Mouse (Mus musculus): Measurements from ENCODE around the gene Gpd1. TPM values are rescaled to one million over a fixed set of nuclear protein-coding genes. Genes with fewer than 3 reads are reported as not detected.
A peak's percentile ranks its signal among the peaks of the same experiment; 100 is the strongest.
"Not testable (repeated sequence)": the region's sequence is repeated elsewhere in the genome, so short reads cannot be mapped to it uniquely, and the experiment has no call there.

The Gpd1 gene
- total RNA-seq, 2 experiments from 2014 or later, result 415 to 536 TPM

DNA sequence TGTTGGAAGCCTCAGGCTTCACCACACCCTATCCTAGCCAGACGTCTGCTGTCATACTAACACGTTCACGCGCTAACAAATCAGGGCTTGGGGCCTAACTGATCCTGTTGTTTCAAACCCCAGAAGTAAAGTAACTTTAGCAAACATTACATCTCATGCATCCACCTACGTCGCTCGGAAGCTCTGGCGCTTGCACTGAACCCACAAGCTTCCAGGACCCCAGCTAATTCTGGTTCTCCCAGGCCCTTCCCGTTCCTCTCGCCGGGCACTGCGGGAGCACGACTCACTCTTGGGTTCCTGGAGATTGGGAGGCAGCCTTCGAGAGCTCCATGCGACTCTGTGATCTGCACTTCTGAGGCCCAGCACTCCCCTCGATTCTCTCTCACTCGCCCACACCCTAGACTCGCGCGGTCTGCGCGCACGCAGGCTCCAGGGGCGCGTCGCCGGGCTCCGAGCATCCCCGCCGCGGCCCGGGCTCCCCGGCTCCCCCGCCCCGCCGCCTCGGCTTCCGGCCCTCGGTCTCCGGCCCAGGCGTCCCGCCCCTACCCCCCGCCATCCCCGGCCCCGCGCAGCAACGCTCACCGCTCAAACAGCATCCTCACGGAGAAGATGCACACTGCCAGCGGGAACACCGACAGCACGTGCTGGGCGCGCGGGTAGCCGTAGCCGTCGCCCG, 54.4 kb downstream of the Gpd1 start:
- DNase-seq, result peak; percentile 12

DNA sequence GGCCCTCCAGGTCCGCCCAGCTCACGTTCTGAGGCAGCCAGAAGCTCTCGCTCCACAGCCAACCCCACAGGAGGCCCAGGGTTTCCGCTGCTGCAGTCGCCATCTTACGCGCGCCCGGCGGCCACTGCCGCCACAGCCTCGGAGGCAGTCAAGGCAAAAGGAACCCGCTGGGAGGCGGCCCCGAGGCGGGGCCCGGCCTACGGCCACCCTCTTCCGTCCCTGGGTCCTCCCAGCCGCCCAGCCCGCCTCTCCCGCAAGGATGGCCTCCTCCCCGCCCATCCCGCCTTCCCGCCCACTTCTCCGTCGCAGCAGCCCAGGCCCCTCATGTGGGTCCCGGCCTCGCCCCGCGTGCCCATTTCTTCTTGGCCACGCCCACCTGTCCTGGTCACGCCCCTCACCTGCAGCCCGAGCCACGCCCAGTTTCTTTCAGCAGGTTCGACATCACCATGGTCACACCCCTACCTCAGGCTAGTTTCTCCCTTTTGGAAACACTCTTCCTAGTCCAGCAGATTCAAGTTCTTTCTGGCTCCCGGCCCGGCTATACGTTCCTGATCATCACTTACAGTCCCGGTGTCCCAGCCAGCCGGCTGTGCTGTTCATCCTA, 55.1 kb downstream of the Gpd1 start:
- DNase-seq, result peak; percentile 91

DNA sequence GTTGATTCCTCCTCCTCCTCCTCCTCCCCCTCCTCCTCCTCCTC, 55.4 kb downstream of the Gpd1 start, which contains the start of gene Cers5:
TSS of gene Cers5 (minus strand) at position 5 of the 44 bp plus-strand sequence.
- not testable (repeated sequence) for DNase-seq

DNA sequence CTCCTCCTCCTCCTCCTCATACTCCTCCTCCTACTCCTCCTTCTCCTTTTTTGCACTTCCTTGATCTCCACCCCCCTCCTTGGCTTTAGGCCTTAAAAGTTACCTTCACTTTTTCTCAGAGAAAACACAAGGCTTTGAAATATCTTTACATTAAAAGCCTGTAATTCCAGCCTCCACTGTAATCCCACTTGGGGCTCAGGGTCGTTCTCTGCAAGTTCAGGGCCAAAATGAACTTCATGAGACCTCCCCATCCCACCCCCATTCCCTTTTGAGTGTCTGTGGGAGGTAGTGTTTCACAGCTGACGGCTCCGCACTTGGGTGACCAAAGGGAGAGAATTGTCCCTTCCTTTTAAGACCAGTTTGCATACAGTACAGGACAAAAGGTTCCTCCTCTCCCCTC, 55.6 kb downstream of the Gpd1 start:
- no peak for DNase-seq

Other genes starting within 250 kb of the Gpd1 start
- gene Bcdin3d, start 242.8 kb upstream of the Gpd1 start, total RNA-seq (2021), result 1 to 10 TPM; 3.0 to 4.1 TPM
- under 1 TPM; 0.13 to 0.20 TPM for gene Faim2, start 189.3 kb upstream of the Gpd1 start, total RNA-seq (2021)
- not detected for gene Aqp2, start 138.5 kb upstream of the Gpd1 start, total RNA-seq (2021)
- not detected for gene Aqp5, start 126.7 kb upstream of the Gpd1 start, total RNA-seq (2021)
- gene Aqp6, start 116.1 kb upstream of the Gpd1 start, total RNA-seq (2021), result not detected
- gene Racgap1, start 65.9 kb upstream of the Gpd1 start, total RNA-seq (2021), result 1 to 10 TPM; 1.3 to 2.1 TPM
- gene Asic1, start 47.1 kb upstream of the Gpd1 start, total RNA-seq (2021), result under 1 TPM; 0.08 to 0.61 TPM
- gene Smarcd1, start 15.4 kb upstream of the Gpd1 start, total RNA-seq (2021), result 1 to 10 TPM; 4.6 to 5.9 TPM
- 1 to 10 TPM in 1 of 2 experiments, not detected in 1; 1.6 TPM for gene Gm17349, start 12.0 kb upstream of the Gpd1 start, total RNA-seq (2021)
- 100 to 1,000 TPM; 171 to 172 TPM for gene Cox14, start 8.1 kb downstream of the Gpd1 start, total RNA-seq (2021)
- gene Cers5, start 55.4 kb downstream of the Gpd1 start, total RNA-seq (2021), result 1 to 10 TPM; 4.0 to 6.1 TPM
- 10 to 100 TPM; 10.9 to 12.0 TPM for gene Lima1, start 157.9 kb downstream of the Gpd1 start, total RNA-seq (2021)
- under 1 TPM; 0.03 to 0.20 TPM for gene Fam186a, start 249.5 kb downstream of the Gpd1 start, total RNA-seq (2021)

Measured in gastrocnemius, postnatal 25 days (tissue).